Mouse (Mus musculus) erythroblast, embryonic 14.5 days (primary cell): Measurements from ENCODE around the gene Gm17490. TPM values are rescaled to one million over a fixed set of nuclear protein-coding genes. Genes with fewer than 3 reads are reported as not detected.

Experiments used
- H3K27me3 ChIP-seq: 2 replicates; pipeline ENCODE4 v1.6.1; 2012; ENCODE audit warnings: inconsistent platforms; ENCODE audit not compliant: control insufficient read depth
- H3K36me3 ChIP-seq: 2 replicates; pipeline ENCODE4 v1.6.1; 2012; ENCODE audit warnings: mild to moderate bottlenecking, inconsistent platforms; ENCODE audit not compliant: control insufficient read depth
- H3K4me1 ChIP-seq: 2 replicates; pipeline ENCODE4 v1.6.1; 2012; ENCODE audit warnings: inconsistent platforms; ENCODE audit not compliant: control insufficient read depth
- H3K4me3 ChIP-seq: replicated peaks from 2 replicates; pipeline ENCODE3; 2012; ENCODE audit warnings: moderate library complexity, mild to moderate bottlenecking, inconsistent platforms
- H3K9me3 ChIP-seq: 2 replicates; pipeline ENCODE4 v1.6.1; 2012; ENCODE audit warnings: low read length, inconsistent platforms, mixed read lengths; ENCODE audit not compliant: control insufficient read depth
- GATA1 ChIP-seq: IDR thresholded peaks from 2 replicates; pipeline ENCODE4 v1.6.1; 2012; ENCODE audit warnings: low read length, inconsistent platforms, mixed read lengths
- TAL1 ChIP-seq: IDR thresholded peaks from 3 replicates; pipeline ENCODE4 v1.6.1; 2012; ENCODE audit warnings: low read length, inconsistent platforms, mixed read lengths
- polyA plus RNA-seq: library from polyadenylated mRNA; stranded (reverse); fragments of >175 nt; gene quantifications from 2 replicates; pipeline ENCODE4 v1.2.3, GENCODE M21; 2012

Gm17490 gene
- polyA plus RNA-seq = not detected in 2 replicates

DNA sequence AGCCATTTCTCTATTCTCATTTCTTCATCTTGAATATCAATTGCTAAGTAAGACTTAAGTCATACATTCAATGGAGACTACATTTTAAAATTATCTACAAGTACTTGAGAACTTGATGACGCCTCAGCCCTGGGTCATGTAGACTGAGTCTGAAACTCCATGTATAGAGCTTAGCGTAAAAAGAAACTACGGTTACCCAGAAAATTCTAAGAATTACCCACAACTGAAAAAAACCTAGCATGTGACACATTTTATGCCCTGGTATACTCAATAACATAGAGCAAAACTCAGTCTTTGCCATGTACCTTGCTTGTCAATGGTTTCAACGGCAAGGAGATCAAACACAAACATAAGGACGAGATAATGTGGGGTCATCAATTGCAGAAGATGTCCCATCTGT is at the start of gene Gm17490:
Gene Gm17490, minus strand, starts transcription at position 375 of the 400 bp plus-strand sequence.
- no peaks in the 10 kb centered on the region for H3K36me3 ChIP-seq
- H3K4me1 ChIP-seq = no peaks in the 10 kb centered on the region
- H3K9me3 ChIP-seq = no peaks in the 10 kb centered on the region
- TF ChIP-seq TAL1 (no peak), GATA1 (no peak)
- no peaks in the 10 kb centered on the region for H3K27me3 ChIP-seq
- H3K4me3 ChIP-seq = no peak within 1 kb of the TSS

DNA sequence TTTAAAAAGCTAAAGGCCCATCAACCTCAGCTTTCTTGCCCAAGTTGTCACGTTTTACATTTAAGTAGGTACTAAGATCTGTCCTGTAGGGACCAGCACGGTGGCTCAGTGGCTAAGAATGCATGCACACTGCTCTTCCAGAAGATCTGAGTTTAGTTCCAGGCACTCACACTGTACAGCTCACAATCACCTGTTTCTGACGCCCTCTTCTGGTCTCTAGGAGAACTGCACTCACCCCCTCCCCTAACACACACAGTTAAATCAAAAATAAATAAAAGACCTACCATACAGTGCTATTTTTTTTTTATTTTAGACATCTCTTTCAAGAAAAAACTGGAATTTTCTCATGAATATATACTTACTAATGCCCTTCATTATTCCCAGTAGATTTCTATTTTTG is 46.1 kb upstream of the Gm17490 start:
- H3K4me3 ChIP-seq = no peak overlapping the region
- H3K27me3 ChIP-seq = no peaks in the 10 kb centered on the region
- H3K9me3 ChIP-seq = peaks cover 4% of the 10 kb centered on the region
- no peaks in the 10 kb centered on the region for H3K4me1 ChIP-seq
- TF ChIP-seq TAL1 (no peak), GATA1 (no peak)
- H3K36me3 ChIP-seq = no peaks in the 10 kb centered on the region

DNA sequence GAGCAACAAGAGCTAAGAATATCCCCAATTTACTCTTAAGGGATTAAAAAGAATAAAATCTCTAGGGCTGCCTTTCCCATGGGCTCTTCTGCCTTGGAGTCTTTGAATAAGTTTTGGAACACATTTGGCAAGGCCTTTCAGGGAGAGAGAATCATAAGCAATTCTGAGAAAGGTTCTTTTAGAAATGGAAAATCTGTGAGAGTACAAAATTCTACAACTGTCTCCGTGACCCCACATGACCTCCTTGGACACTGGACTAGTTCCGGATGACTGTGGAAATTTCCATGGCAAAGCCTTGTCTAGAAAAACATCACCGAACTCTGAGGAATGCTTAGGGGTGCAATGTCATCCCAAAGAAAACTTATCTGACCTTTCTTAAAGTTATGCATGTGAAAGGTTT is 39.3 kb upstream of the Gm17490 start:
- Histone ChIP-seq H3K4me3 (no peak overlapping the region), H3K9me3 (no peaks in the 10 kb centered on the region), H3K27me3 (no peaks in the 10 kb centered on the region), H3K36me3 (no peaks in the 10 kb centered on the region), H3K4me1 (no peaks in the 10 kb centered on the region; the same call in 1 of the 2 replicates)
- TF ChIP-seq GATA1 = no peak
- TF ChIP-seq TAL1 = no peak

DNA sequence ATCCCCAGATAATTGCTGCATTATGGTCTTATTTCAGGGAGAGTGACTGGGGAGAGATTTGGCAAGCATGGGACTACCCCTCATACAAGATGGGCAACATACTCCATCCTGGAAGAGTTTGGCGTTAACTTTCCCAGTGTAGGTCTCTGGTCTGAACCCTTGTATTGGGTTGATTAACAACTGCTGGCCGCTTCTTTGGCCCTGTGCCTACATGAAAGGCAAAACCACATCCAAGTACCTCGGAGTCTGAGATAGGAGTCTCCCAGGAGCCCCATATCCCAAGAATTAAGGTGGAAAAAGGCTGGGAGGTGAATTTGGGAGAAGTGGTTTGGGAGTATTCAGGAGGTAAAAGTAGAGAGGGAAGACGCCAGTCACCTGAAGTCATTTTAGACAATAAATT is 38.7 kb upstream of the Gm17490 start:
- Histone ChIP-seq H3K27me3 (no peaks in the 10 kb centered on the region), H3K4me1 (no peaks in the 10 kb centered on the region; the same call in 1 of the 2 replicates), H3K4me3 (no peak overlapping the region), H3K36me3 (no peaks in the 10 kb centered on the region), H3K9me3 (no peaks in the 10 kb centered on the region)
- TF ChIP-seq GATA1 (no peak), TAL1 (no peak)

DNA sequence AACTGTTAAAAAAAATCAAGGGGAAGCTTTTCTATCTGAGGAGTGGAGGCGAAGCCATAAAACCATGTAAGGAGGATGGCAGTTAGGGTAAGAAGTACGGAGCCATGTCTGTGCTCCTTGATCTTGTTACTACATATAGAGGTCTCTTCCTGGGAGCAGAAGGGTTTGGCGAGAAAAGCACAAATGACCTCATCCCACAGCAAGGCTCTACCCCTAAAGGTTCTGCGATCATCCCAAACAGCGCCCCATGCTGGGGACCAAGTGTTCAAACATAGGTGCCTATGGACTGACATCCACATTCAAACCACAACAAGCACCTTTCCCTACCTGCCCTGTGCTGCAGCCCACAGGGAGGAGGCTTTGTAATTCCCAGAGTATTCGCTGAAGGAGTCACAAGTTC is 38.3 kb upstream of the Gm17490 start:
- H3K27me3 ChIP-seq = no peaks in the 10 kb centered on the region
- TF ChIP-seq TAL1 (no peak), GATA1 (no peak)
- H3K9me3 ChIP-seq = no peaks in the 10 kb centered on the region
- H3K4me3 ChIP-seq = no peak overlapping the region
- H3K4me1 ChIP-seq = no peaks in the 10 kb centered on the region; the same call in 1 of the 2 replicates
- H3K36me3 ChIP-seq = no peaks in the 10 kb centered on the region

DNA sequence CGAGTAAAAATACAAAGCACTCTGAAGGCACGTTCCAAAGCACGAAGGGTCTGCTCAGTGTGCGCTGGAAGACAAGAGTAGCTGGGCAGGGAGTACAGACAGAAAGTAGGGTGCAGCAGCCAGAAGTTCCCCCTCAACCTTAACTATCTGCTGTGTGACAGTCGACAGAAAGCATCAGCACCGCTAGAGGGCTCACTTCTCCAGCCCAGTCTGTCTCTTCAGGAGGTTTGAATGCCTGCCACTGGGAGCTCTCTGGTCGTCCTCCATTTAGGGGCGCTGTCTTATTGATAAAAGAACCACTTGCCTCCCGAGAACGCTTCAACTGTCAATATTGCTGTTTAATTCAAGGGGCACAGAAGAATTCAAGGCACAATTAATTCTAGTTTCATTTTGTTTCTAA is 37.9 kb upstream of the Gm17490 start:
- Histone ChIP-seq H3K4me3 (no peak overlapping the region), H3K27me3 (no peaks in the 10 kb centered on the region)

DNA sequence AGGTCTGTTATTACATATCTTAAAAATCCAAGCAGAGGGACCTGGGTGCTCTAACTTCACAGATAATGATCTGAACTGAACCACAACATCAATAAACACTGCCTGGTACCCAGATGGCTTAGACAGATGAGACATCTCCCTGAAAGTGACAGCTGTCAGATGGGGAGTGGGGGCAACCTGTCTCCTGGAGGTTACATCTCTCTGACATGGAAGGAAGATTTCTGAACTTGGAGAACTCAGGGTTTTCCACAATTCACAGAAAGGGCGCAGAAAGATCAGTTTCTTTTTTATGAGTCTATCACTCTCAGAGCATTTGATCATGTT is 36.8 kb upstream of the Gm17490 start:
- no peaks in the 10 kb centered on the region for H3K27me3 ChIP-seq
- no peaks in the 10 kb centered on the region; the same call in 1 of the 2 replicates for H3K4me1 ChIP-seq
- no peak overlapping the region for H3K4me3 ChIP-seq
- no peak for TF ChIP-seq TAL1
- TF ChIP-seq GATA1 = no peak
- no peaks in the 10 kb centered on the region for H3K9me3 ChIP-seq
- H3K36me3 ChIP-seq = no peaks in the 10 kb centered on the region

More for the DNA sequence above, 37.9 kb upstream of the Gm17490 start:
- no peaks in the 10 kb centered on the region; the same call in 1 of the 2 replicates for H3K4me1 ChIP-seq
- TF ChIP-seq TAL1 = no peak
- TF ChIP-seq GATA1 = no peak
- H3K36me3 ChIP-seq = no peaks in the 10 kb centered on the region
- no peaks in the 10 kb centered on the region for H3K9me3 ChIP-seq

DNA sequence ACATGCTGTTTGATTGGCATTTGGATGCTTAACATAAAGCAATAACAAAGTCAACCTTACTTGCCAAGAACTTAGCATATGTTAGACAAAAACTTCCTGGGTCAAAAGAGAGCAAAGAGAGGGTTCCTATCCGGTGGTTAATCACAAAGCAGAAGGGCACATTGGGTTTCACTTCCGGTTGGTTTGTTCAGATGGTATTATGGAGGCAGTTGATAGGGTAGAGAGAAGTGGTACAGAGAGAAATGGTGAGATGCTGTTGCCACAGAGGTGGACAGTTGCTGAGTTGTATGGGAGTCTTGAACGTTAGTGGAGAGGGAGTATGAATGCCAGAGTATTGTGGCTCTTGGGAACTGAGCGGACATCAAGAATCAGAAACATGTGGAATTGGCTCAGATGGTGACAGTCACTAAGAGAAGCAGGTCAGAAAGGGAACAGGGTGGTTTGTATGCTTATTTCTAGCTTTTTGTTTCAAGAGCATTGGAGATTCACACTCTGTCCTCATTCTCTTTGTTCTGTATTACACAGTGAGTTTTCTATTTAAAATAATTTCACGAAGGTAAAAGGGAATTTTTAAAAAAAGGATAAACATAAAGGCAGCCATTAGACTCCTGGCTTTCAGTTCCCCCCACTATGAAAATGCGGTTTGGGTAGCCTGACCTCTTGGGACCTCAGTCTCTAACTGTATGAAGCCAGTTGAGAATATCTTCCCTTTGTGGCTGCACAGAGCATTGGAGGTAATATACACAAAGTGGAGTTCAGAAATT is 36.3 kb upstream of the Gm17490 start:
- no peaks in the 10 kb centered on the region; the same call in 1 of the 2 replicates for H3K4me1 ChIP-seq
- no peak overlapping the region for H3K4me3 ChIP-seq
- H3K27me3 ChIP-seq = no peaks in the 10 kb centered on the region
- no peaks in the 10 kb centered on the region for H3K36me3 ChIP-seq
- TF ChIP-seq GATA1 (no peak), TAL1 (no peak)
- H3K9me3 ChIP-seq = no peaks in the 10 kb centered on the region

DNA sequence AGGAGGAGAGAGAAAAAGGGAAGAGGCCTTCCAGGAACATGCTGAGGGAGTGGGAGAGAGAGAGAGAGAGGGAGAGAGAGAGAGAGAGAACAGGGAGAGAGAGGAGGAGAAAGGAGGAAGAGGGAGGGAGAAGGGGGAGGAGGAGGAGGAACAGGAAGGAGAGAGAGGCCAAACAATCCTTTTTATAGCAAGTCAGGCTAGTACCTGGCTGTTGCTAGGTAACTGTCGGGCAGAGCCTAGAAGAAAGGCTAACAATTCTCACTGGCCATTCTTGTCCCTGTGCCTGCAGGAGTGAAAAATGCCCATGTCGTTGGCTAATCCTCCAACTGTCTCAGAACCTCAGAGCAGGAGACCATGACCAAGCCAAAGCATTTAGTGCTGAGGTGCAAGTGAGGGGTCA is 33.2 kb upstream of the Gm17490 start:
- H3K9me3 ChIP-seq = no peaks in the 10 kb centered on the region
- H3K27me3 ChIP-seq = no peaks in the 10 kb centered on the region
- no peaks in the 10 kb centered on the region for H3K36me3 ChIP-seq
- no peak overlapping the region for H3K4me3 ChIP-seq
- no peak for TF ChIP-seq TAL1
- no peak for TF ChIP-seq GATA1
- no peaks in the 10 kb centered on the region for H3K4me1 ChIP-seq

DNA sequence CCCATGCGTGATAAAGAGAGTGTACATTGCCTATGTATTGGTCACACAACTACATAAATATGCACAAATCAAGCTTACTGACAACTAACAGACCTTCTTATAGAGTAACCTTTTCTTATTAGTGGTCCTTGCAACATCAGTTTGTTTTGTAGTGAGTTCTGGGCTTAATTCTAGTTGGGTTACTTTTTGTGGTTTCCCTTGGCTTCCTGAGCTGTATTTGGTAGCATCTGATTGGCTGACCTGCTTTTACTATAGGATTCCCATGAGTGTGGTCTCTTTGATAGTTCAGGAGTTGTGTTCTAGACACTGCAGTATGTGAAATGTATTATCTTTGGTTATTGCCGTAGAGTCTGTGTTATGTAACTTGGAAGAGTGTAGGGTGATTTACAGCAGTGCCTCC is 31.5 kb upstream of the Gm17490 start:
- TF ChIP-seq TAL1 = no peak
- TF ChIP-seq GATA1 = no peak
- Histone ChIP-seq H3K4me1 (no peaks in the 10 kb centered on the region), H3K36me3 (no peaks in the 10 kb centered on the region), H3K4me3 (no peak overlapping the region), H3K9me3 (no peaks in the 10 kb centered on the region), H3K27me3 (no peaks in the 10 kb centered on the region)
